Mouse (Mus musculus): ENCODE data around the gene Gale.

Gene Gale

GRCm38 (mm10) chr4:135945706-135946105 lies 17.8 kb upstream of the Gale start:
- DNase-seq: no peak

GRCm38 (mm10) chr4:135946278-135946658 lies 17.3 kb upstream of the Gale start, which contains the start of gene Hmgcl:
Gene Hmgcl (plus strand): TSS chr4:135946448.
- peak; percentile 96 for DNase-seq

GRCm38 (mm10) chr4:135946659-135947301 lies 16.7 kb upstream of the Gale start:
- DNase-seq: peak; percentile 38

GRCm38 (mm10) chr4:135948142-135948541 lies 15.4 kb upstream of the Gale start:
- no peak for DNase-seq

GRCm38 (mm10) chr4:135949475-135949874 lies 14.1 kb upstream of the Gale start:
- DNase-seq: no peak

GRCm38 (mm10) chr4:135949911-135950310 lies 13.6 kb upstream of the Gale start:
- DNase-seq: peak; percentile 53

GRCm38 (mm10) chr4:135950365-135950764 lies 13.2 kb upstream of the Gale start:
- no peak for DNase-seq

- no peak for DNase-seq
These were observed 12.0 kb upstream of the Gale start for GRCm38 (mm10) chr4:135951505-135951904.

- DNase-seq: no peak
These were observed 10.3 kb upstream of the Gale start for GRCm38 (mm10) chr4:135953179-135953578.

- DNase-seq: peak; percentile 53
These were observed 9.3 kb upstream of the Gale start for GRCm38 (mm10) chr4:135954241-135954640.

GRCm38 (mm10) chr4:135955886-135956285 lies 7.6 kb upstream of the Gale start:
- no peak for DNase-seq

GRCm38 (mm10) chr4:135958354-135958753 lies 5.2 kb upstream of the Gale start:
- DNase-seq: no peak

GRCm38 (mm10) chr4:135960717-135961116 lies 2.8 kb upstream of the Gale start:
- DNase-seq: peak; percentile 75

- DNase-seq: no peak
These were observed 1.8 kb upstream of the Gale start for GRCm38 (mm10) chr4:135961709-135962108.

GRCm38 (mm10) chr4:135962198-135962597 lies 1.3 kb upstream of the Gale start:
- no peak for DNase-seq

- no peak for DNase-seq
These were observed 581 bp upstream of the Gale start for GRCm38 (mm10) chr4:135962946-135963345.

- DNase-seq: peak; percentile 54
These were observed 899 bp downstream of the Gale start for GRCm38 (mm10) chr4:135964426-135964825.

GRCm38 (mm10) chr4:135965113-135965512 lies 1.6 kb downstream of the Gale start:
- DNase-seq: no peak

GRCm38 (mm10) chr4:135966283-135966682 lies 2.8 kb downstream of the Gale start:
- no peak for DNase-seq

GRCm38 (mm10) chr4:135967086-135967760 lies 3.7 kb downstream of the Gale start:
- no peak for DNase-seq

GRCm38 (mm10) chr4:135968271-135968869 lies 4.8 kb downstream of the Gale start:
- DNase-seq: no peak

- DNase-seq: no peak
These were observed 5.7 kb downstream of the Gale start for GRCm38 (mm10) chr4:135969070-135969750.

GRCm38 (mm10) chr4:135970585-135970984 lies 7.1 kb downstream of the Gale start:
- no peak for DNase-seq
